Mouse (Mus musculus) intestine, embryonic 16.5 days (tissue): Measurements from ENCODE around the gene Phf2. TPM values are rescaled to one million over a fixed set of nuclear protein-coding genes. Genes with fewer than 3 reads are reported as not detected.

Source experiments
- ATAC-seq: fragments of 200-750 bp; cut with Nextera tagmentation; 2 replicates; pipeline ENCODE4 v1.8.0; 2017; ENCODE audit warnings: moderate TSS enrichment, moderate library complexity
- H3K27ac ChIP-seq: fragments of 300-500 bp; sonication (generic); 2 replicates; pipeline ENCODE4 v1.5.1; 2014; ENCODE audit warnings: mild to moderate bottlenecking, low read length
- H3K27me3 ChIP-seq: fragments of 300-500 bp; sonication (generic); replicated peaks from 2 replicates; pipeline ENCODE4 v1.6.1; 2014; ENCODE audit warnings: low read length, control low read depth, mixed read lengths; ENCODE audit not compliant: control insufficient read depth, insufficient read depth
- H3K36me3 ChIP-seq: fragments of 300-500 bp; sonication (generic); 2 replicates; pipeline ENCODE4 v1.6.1; 2014; ENCODE audit warnings: low read length, control low read depth; ENCODE audit not compliant: control insufficient read depth, insufficient read depth
- H3K4me1 ChIP-seq: fragments of 300-500 bp; sonication (generic); 2 replicates; pipeline ENCODE4 v1.6.1; 2014; ENCODE audit warnings: low read length, control low read depth, mixed read lengths; ENCODE audit not compliant: control insufficient read depth, insufficient read depth
- H3K4me2 ChIP-seq: fragments of 300-500 bp; sonication (generic); 2 replicates; pipeline ENCODE4 v1.6.1; 2014; ENCODE audit warnings: low read depth, low read length, control low read depth
- H3K4me3 ChIP-seq: fragments of 300-500 bp; sonication (generic); 2 replicates; pipeline ENCODE4 v1.5.1; 2014; ENCODE audit warnings: mild to moderate bottlenecking, low read length
- H3K9ac ChIP-seq: fragments of 300-500 bp; sonication (generic); 2 replicates; pipeline ENCODE4 v1.6.1; 2014; ENCODE audit warnings: low read depth, low read length
- H3K9me3 ChIP-seq: fragments of 300-500 bp; sonication (generic); 2 replicates; pipeline ENCODE4 v1.6.1; 2016; ENCODE audit warnings: low read length, control low read depth; ENCODE audit not compliant: control insufficient read depth
- WGBS: fragments of 180-500 bp; shearing (Covaris S2); extraction: QIAGEN DNeasy Blood & Tissue Kit; methylation state at CpG from one replicate; pipeline ENCODE4 v1.1.7; 2014; 5-methylcytosine and 5-hydroxymethylcytosine counted together
- polyA plus RNA-seq: library from polyadenylated mRNA; unstranded; fragments of >200 nt; fragmentation: Nextera tagmentation; extraction: Ambion mirVana; gene quantifications from 2 replicates; pipeline ENCODE4 v1.2.1, GENCODE M21; 2015

Gene Phf2
- polyA plus RNA-seq, 1 experiment from 2014 or later = 3.9 TPM

GRCm38 (mm10) chr13:48851719-48852118, 19.2 kb downstream of the Phf2 start:
- peak overlapping the region; percentile 15; the same call in 1 of the 2 replicates for H3K9ac ChIP-seq
- no peak overlapping the region for H3K4me2 ChIP-seq
- H3K36me3 ChIP-seq = no peaks in the 10 kb centered on the region
- H3K27ac ChIP-seq = peak overlapping the region; percentile 27; the same call in 1 of the 2 replicates
- no peak for ATAC-seq
- no peaks in the 10 kb centered on the region for H3K9me3 ChIP-seq
- no peak overlapping the region for H3K4me3 ChIP-seq
- WGBS = 70% methylated on average over 5 of the region's 5 CpGs
- no peaks in the 10 kb centered on the region for H3K27me3 ChIP-seq
- peaks cover 63% of the 10 kb centered on the region for H3K4me1 ChIP-seq

- no peak overlapping the region for H3K4me2 ChIP-seq
- H3K9me3 ChIP-seq = no peaks in the 10 kb centered on the region
- H3K4me1 ChIP-seq = peaks cover 56% of the 10 kb centered on the region
- no peak for ATAC-seq
- H3K4me3 ChIP-seq = no peak overlapping the region
- H3K36me3 ChIP-seq = no peaks in the 10 kb centered on the region
- no peak overlapping the region for H3K9ac ChIP-seq
- H3K27me3 ChIP-seq = no peaks in the 10 kb centered on the region
- WGBS = 72% methylated on average over 8 of the region's 8 CpGs
- no peak overlapping the region for H3K27ac ChIP-seq
Measured at GRCm38 (mm10) chr13:48850771-48851170, 20.1 kb downstream of the Phf2 start.

GRCm38 (mm10) chr13:48850326-48850725, 20.6 kb downstream of the Phf2 start:
- no peak overlapping the region for H3K4me2 ChIP-seq
- peaks cover 55% of the 10 kb centered on the region for H3K4me1 ChIP-seq
- 79% methylated on average over 2 of the region's 2 CpGs for WGBS
- no peaks in the 10 kb centered on the region for H3K9me3 ChIP-seq
- no peaks in the 10 kb centered on the region for H3K27me3 ChIP-seq
- no peak overlapping the region for H3K4me3 ChIP-seq
- no peak overlapping the region for H3K9ac ChIP-seq
- H3K36me3 ChIP-seq = no peaks in the 10 kb centered on the region
- 0 out of 2 replicates have a peak overlapping the region, but pooled peaks have one; percentile 4 for H3K27ac ChIP-seq
- no peak for ATAC-seq

GRCm38 (mm10) chr13:48849155-48849554, 21.8 kb downstream of the Phf2 start:
- no peak overlapping the region for H3K4me3 ChIP-seq
- no peak overlapping the region for H3K4me2 ChIP-seq
- H3K36me3 ChIP-seq = no peaks in the 10 kb centered on the region
- peaks cover 45% of the 10 kb centered on the region for H3K4me1 ChIP-seq
- ATAC-seq = no peak
- H3K27ac ChIP-seq = 0 out of 2 replicates have a peak overlapping the region, but pooled peaks have one; percentile 8
- WGBS = 35% methylated on average over 3 of the region's 3 CpGs
- 0 out of 2 replicates have a peak overlapping the region, but pooled peaks have one; percentile 13 for H3K9ac ChIP-seq
- H3K9me3 ChIP-seq = no peaks in the 10 kb centered on the region
- H3K27me3 ChIP-seq = no peaks in the 10 kb centered on the region

- Histone ChIP-seq H3K9ac (no peak overlapping the region), H3K4me1 (peaks cover 24% of the 10 kb centered on the region), H3K9me3 (no peaks in the 10 kb centered on the region), H3K27ac (no peak overlapping the region), H3K36me3 (no peaks in the 10 kb centered on the region), H3K27me3 (no peaks in the 10 kb centered on the region), H3K4me3 (no peak overlapping the region), H3K4me2 (no peak overlapping the region)
- no peak for ATAC-seq
- 55% methylated on average over 4 of the region's 4 CpGs for WGBS
Measured at GRCm38 (mm10) chr13:48845308-48845707, 25.6 kb downstream of the Phf2 start.

GRCm38 (mm10) chr13:48843530-48843929, 27.4 kb downstream of the Phf2 start:
- Histone ChIP-seq H3K36me3 (no peaks in the 10 kb centered on the region), H3K4me1 (peaks cover 15% of the 10 kb centered on the region; the same call in 1 of the 2 replicates), H3K9ac (no peak overlapping the region), H3K27me3 (no peaks in the 10 kb centered on the region), H3K4me2 (no peak overlapping the region), H3K9me3 (no peaks in the 10 kb centered on the region), H3K27ac (no peak overlapping the region), H3K4me3 (no peak overlapping the region)
- WGBS = 81% methylated on average over 1 of the region's 1 CpGs
- ATAC-seq = no peak

GRCm38 (mm10) chr13:48841905-48842592, 28.9 kb downstream of the Phf2 start:
- Histone ChIP-seq H3K4me1 (peaks cover 15% of the 10 kb centered on the region; the same call in 1 of the 2 replicates), H3K27me3 (no peaks in the 10 kb centered on the region), H3K27ac (peak overlapping the region; percentile 71), H3K9me3 (no peaks in the 10 kb centered on the region), H3K36me3 (no peaks in the 10 kb centered on the region), H3K9ac (no peak overlapping the region), H3K4me3 (no peak overlapping the region), H3K4me2 (no peak overlapping the region; the same call in 1 of the 2 replicates)
- peak; percentile 81 for ATAC-seq
- WGBS = 62% methylated on average over 5 of the region's 5 CpGs

GRCm38 (mm10) chr13:48838284-48838683, 32.6 kb downstream of the Phf2 start:
- WGBS = 84% methylated on average over 2 of the region's 2 CpGs
- no peaks in the 10 kb centered on the region for H3K27me3 ChIP-seq
- no peak for ATAC-seq
- no peaks in the 10 kb centered on the region for H3K36me3 ChIP-seq
- H3K9me3 ChIP-seq = no peaks in the 10 kb centered on the region
- no peak overlapping the region for H3K9ac ChIP-seq
- H3K4me3 ChIP-seq = no peak overlapping the region
- no peak overlapping the region for H3K27ac ChIP-seq
- H3K4me1 ChIP-seq = peaks cover 9% of the 10 kb centered on the region; the same call in 1 of the 2 replicates
- no peak overlapping the region for H3K4me2 ChIP-seq

- H3K9me3 ChIP-seq = no peaks in the 10 kb centered on the region
- H3K4me3 ChIP-seq = no peak overlapping the region
- H3K27ac ChIP-seq = no peak overlapping the region
- H3K36me3 ChIP-seq = no peaks in the 10 kb centered on the region
- WGBS = 67% methylated on average over 6 of the region's 6 CpGs
- peaks cover 7% of the 10 kb centered on the region; the same call in 1 of the 2 replicates for H3K4me1 ChIP-seq
- no peak overlapping the region for H3K4me2 ChIP-seq
- H3K9ac ChIP-seq = no peak overlapping the region
- ATAC-seq = no peak
- no peaks in the 10 kb centered on the region for H3K27me3 ChIP-seq
Measured at GRCm38 (mm10) chr13:48837537-48837936, 33.4 kb downstream of the Phf2 start.
